Mouse (Mus musculus): ENCODE results near the gene Mbtps1.
A peak's percentile ranks its signal among the peaks of the same experiment; 100 is the strongest.

Gene Mbtps1

GRCm38 (mm10) chr8:119557821-119558602 is 523 bp downstream of the Mbtps1 start:
- no peak for DNase-seq (ENCODE audit: low read depth, low spot score)

GRCm38 (mm10) chr8:119557132-119557531 is 1.4 kb downstream of the Mbtps1 start:
- no peak for DNase-seq (ENCODE audit: low read depth, low spot score)

GRCm38 (mm10) chr8:119555861-119556260 is 2.7 kb downstream of the Mbtps1 start:
- no peak for DNase-seq (ENCODE audit: low read depth, low spot score)

- DNase-seq (ENCODE audit: low read depth, low spot score) = no peak
Observed at GRCm38 (mm10) chr8:119552967-119553366, 5.6 kb downstream of the Mbtps1 start.

GRCm38 (mm10) chr8:119548560-119549113 is 9.9 kb downstream of the Mbtps1 start:
- no peak for DNase-seq (ENCODE audit: low read depth, low spot score)

GRCm38 (mm10) chr8:119547019-119547691 is 11.4 kb downstream of the Mbtps1 start:
- DNase-seq (ENCODE audit: low read depth, low spot score) = no peak

GRCm38 (mm10) chr8:119545791-119546190 is 12.7 kb downstream of the Mbtps1 start:
- no peak for DNase-seq (ENCODE audit: low read depth, low spot score)

- DNase-seq (ENCODE audit: low read depth, low spot score) = no peak
Observed at GRCm38 (mm10) chr8:119545180-119545579, 13.4 kb downstream of the Mbtps1 start.

- no peak for DNase-seq (ENCODE audit: low read depth, low spot score)
Observed at GRCm38 (mm10) chr8:119544606-119545005, 13.9 kb downstream of the Mbtps1 start.

- no peak for DNase-seq (ENCODE audit: low read depth, low spot score)
Observed at GRCm38 (mm10) chr8:119531973-119532372, 26.6 kb downstream of the Mbtps1 start.

- no peak for DNase-seq (ENCODE audit: low read depth, low spot score)
Observed at GRCm38 (mm10) chr8:119531397-119531796, 27.1 kb downstream of the Mbtps1 start.

GRCm38 (mm10) chr8:119530937-119531336 is 27.6 kb downstream of the Mbtps1 start:
- DNase-seq (ENCODE audit: low read depth, low spot score) = no peak

- no peak for DNase-seq (ENCODE audit: low read depth, low spot score)
Observed at GRCm38 (mm10) chr8:119528762-119529161, 29.8 kb downstream of the Mbtps1 start.

GRCm38 (mm10) chr8:119520102-119520501 is 38.4 kb downstream of the Mbtps1 start:
- peak; percentile 52 for DNase-seq (ENCODE audit: low read depth, low spot score)

GRCm38 (mm10) chr8:119516674-119517073 is 41.9 kb downstream of the Mbtps1 start:
- DNase-seq (ENCODE audit: low read depth, low spot score) = no peak

GRCm38 (mm10) chr8:119515767-119516166 is 42.8 kb downstream of the Mbtps1 start:
- DNase-seq (ENCODE audit: low read depth, low spot score) = peak; percentile 94

- no peak for DNase-seq (ENCODE audit: low read depth, low spot score)
Observed at GRCm38 (mm10) chr8:119514940-119515339, 43.6 kb downstream of the Mbtps1 start.

GRCm38 (mm10) chr8:119513405-119513804 is 45.1 kb downstream of the Mbtps1 start:
- DNase-seq (ENCODE audit: low read depth, low spot score) = no peak

- DNase-seq (ENCODE audit: low read depth, low spot score) = no peak
Observed at GRCm38 (mm10) chr8:119511722-119512121, 46.8 kb downstream of the Mbtps1 start.

- DNase-seq (ENCODE audit: low read depth, low spot score) = no peak
Observed at GRCm38 (mm10) chr8:119510471-119510870, 48.1 kb downstream of the Mbtps1 start.

- DNase-seq (ENCODE audit: low read depth, low spot score) = no peak
Observed at GRCm38 (mm10) chr8:119506106-119506505, 52.4 kb downstream of the Mbtps1 start.

- DNase-seq (ENCODE audit: low read depth, low spot score) = no peak
Observed at GRCm38 (mm10) chr8:119505488-119505887, 53.0 kb downstream of the Mbtps1 start.

All from WW6 (cell line).